Mouse (Mus musculus): ENCODE measurements around the gene 1700086D15Rik. TPM values are rescaled to one million over a fixed set of nuclear protein-coding genes. Genes with fewer than 3 reads are reported as not detected.

Gene 1700086D15Rik
- 0.27 TPM in 1 of 2 replicates, not detected in the other for polyA plus RNA-seq (2016; fragmentation: Nextera tagmentation; extraction: Ambion mirVana)

DNA sequence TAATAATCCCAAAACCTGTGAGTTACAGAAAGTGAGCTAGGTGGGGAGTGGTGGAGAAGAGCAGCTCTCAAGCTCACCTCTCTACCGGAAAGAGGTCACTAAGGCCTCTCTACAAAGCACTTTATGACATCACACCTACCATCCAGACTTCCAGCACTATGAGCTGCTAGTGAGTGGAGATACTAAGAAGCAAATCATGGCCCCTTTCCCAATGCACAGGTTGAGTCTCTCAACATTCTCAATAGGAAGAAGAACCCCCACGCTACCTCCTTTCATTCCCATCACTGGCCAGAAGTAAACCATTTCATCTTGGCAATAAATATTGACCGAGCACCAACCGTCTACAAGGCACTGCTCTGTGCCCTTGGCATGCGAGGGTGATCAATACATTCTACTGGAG, at the start of gene 1700086D15Rik:
1700086D15Rik (minus strand) TSS at position 101 of the 400 bp plus-strand sequence.
- H3K9me3 ChIP-seq: 0 out of 2 replicates have a peak, but pooled peaks cover 3% of the 10 kb centered on the region
- H3K4me1 ChIP-seq: peaks cover 10% of the 10 kb centered on the region
- no peaks in the 10 kb centered on the region for H3K36me3 ChIP-seq
- H3K9ac ChIP-seq (replicated peaks): no peak within 1 kb of the TSS
- ATAC-seq (ENCODE audit: low FRiP score, low read depth): no peak
- H3K27ac ChIP-seq (replicated peaks): no peak within 1 kb of the TSS
- 94% methylated on average over 5 of the region's 5 CpGs for WGBS
- H3K27me3 ChIP-seq: peaks cover 14% of the 10 kb centered on the region
- H3K4me3 ChIP-seq: no peak within 1 kb of the TSS
- no peak within 1 kb of the TSS for H3K4me2 ChIP-seq (replicated peaks)

DNA sequence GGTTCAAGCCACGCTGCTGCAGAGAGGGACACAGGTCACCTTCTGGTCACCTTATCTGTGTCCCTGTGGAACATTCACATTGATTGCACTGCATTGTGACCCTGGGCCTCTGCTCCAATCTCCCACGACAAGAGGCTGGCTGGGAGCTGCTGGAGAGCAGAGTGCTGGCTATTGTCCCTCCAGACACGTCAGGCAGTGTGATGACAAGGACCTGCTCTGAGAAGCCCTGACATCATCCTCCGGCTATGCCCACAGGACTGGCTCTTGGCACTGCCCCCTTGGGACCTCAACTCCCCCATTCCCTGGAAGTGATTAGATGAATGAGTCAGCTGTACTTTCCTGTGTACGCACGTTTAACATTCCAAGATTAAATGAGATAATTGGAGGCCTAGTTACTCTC, 49.8 kb upstream of the 1700086D15Rik start:
- Histone ChIP-seq H3K9ac (replicated peaks) (no peak overlapping the region), H3K9me3 (no peaks in the 10 kb centered on the region), H3K27ac (replicated peaks) (no peak overlapping the region), H3K4me2 (replicated peaks) (no peak overlapping the region), H3K36me3 (no peaks in the 10 kb centered on the region), H3K4me3 (no peak overlapping the region), H3K4me1 (no peaks in the 10 kb centered on the region), H3K27me3 (no peaks in the 10 kb centered on the region)
- ATAC-seq (ENCODE audit: low FRiP score, low read depth): no peak
- 71% methylated on average over 6 of the region's 6 CpGs for WGBS

DNA sequence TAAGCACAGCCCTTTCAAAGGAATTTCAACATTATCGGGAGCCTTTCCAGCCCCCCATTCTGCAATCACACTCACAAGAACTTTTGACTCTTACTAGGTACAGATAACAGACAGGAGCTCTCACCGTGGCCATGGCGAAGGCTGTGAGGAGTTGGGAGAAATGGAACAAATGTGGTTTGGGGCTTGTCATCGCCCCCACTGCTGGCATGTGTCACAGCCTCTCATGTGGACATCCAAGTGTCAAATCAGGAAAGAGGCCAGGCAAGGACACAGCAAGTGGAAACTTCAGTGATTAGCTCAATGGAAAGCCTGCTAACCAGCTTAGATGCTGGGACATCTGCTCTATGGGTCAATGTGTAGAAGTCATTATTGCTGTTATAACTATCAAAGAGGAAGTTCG, 45.6 kb upstream of the 1700086D15Rik start:
- no peak overlapping the region for H3K27ac ChIP-seq (replicated peaks)
- H3K9me3 ChIP-seq: no peaks in the 10 kb centered on the region
- no peak for ATAC-seq (ENCODE audit: low FRiP score, low read depth)
- no peaks in the 10 kb centered on the region for H3K4me1 ChIP-seq
- H3K9ac ChIP-seq (replicated peaks): no peak overlapping the region
- no peaks in the 10 kb centered on the region for H3K36me3 ChIP-seq
- no peaks in the 10 kb centered on the region for H3K27me3 ChIP-seq
- H3K4me2 ChIP-seq (replicated peaks): no peak overlapping the region
- H3K4me3 ChIP-seq: no peak overlapping the region
- WGBS: 77% methylated on average over 5 of the region's 5 CpGs

DNA sequence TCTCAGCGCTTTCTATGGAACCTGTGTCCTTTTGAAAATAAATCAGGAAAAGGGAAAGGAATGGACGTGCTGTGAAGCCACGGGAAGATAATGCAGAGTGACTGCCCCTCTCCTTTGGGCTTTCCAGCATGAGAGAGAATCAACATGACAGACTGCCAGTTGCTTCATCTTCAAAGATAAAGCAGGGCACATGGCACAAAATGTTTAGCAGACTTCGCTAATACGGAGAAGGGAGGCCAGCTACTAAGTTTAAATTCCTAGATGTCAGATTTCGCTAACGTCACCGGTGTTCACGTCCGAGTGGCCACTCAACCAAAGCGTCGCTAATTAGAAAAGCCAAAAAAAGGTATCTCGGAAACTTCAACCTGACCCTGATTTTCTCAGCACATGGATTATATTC, 45.0 kb upstream of the 1700086D15Rik start:
- H3K27ac ChIP-seq (replicated peaks): no peak overlapping the region
- H3K9ac ChIP-seq (replicated peaks): no peak overlapping the region
- H3K9me3 ChIP-seq: no peaks in the 10 kb centered on the region
- no peak for ATAC-seq (ENCODE audit: low FRiP score, low read depth)
- no peaks in the 10 kb centered on the region for H3K27me3 ChIP-seq
- no peaks in the 10 kb centered on the region for H3K4me1 ChIP-seq
- WGBS: 62% methylated on average over 13 of the region's 13 CpGs
- no peaks in the 10 kb centered on the region for H3K36me3 ChIP-seq
- H3K4me3 ChIP-seq: no peak overlapping the region
- H3K4me2 ChIP-seq (replicated peaks): no peak overlapping the region

DNA sequence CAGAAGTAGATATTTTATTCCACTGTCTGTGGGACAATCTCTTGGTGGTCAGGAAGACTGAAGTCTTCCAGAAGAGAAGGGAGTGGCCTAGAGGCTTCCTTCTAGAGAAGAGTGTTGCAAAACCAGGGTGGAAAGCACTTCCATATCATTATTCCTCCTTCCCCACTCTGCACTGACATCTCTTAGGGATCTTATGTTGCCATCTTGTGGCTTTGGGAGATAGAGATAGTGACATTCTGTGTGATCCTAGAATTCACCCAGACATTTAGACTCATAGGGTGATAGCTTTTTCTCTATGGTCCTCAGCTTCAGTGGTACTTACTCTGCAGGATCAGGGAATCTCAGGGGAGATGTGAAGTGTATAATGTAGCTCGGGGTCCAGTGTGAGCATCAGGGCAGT, 43.3 kb upstream of the 1700086D15Rik start:
- Histone ChIP-seq H3K4me2 (replicated peaks) (no peak overlapping the region), H3K36me3 (no peaks in the 10 kb centered on the region), H3K9ac (replicated peaks) (no peak overlapping the region), H3K4me1 (no peaks in the 10 kb centered on the region), H3K27me3 (no peaks in the 10 kb centered on the region), H3K27ac (replicated peaks) (no peak overlapping the region), H3K4me3 (no peak overlapping the region), H3K9me3 (no peaks in the 10 kb centered on the region)
- no peak for ATAC-seq (ENCODE audit: low FRiP score, low read depth)
- 94% methylated on average over 1 of the region's 1 CpGs for WGBS

DNA sequence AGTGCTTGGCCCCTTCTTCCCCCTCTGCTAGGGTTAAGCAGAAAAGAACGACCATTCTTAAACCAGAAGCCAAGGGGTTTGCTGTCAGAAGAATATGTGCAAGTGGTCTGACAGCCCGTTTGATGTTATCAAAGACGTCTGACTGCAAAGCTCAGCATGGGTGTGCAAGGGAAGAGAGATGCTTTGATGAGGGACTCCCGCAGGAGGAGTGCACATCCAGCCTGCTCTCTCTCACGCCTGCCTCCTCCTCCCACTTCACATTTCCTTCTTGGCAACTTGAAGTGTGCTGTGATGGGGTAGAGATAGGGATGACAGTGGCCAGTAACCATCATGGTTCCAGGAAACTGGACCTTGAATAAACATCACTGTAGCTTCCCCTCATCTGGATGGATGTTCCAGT, 42.5 kb upstream of the 1700086D15Rik start:
- H3K27me3 ChIP-seq: no peaks in the 10 kb centered on the region
- H3K27ac ChIP-seq (replicated peaks): 0 out of 2 replicates have a peak overlapping the region, but pooled peaks have one; percentile 35
- no peaks in the 10 kb centered on the region for H3K4me1 ChIP-seq
- H3K9ac ChIP-seq (replicated peaks): no peak overlapping the region
- no peak for ATAC-seq (ENCODE audit: low FRiP score, low read depth)
- no peak overlapping the region for H3K4me3 ChIP-seq
- no peak overlapping the region for H3K4me2 ChIP-seq (replicated peaks)
- 49% methylated on average over 5 of the region's 5 CpGs for WGBS
- no peaks in the 10 kb centered on the region for H3K9me3 ChIP-seq
- no peaks in the 10 kb centered on the region for H3K36me3 ChIP-seq

DNA sequence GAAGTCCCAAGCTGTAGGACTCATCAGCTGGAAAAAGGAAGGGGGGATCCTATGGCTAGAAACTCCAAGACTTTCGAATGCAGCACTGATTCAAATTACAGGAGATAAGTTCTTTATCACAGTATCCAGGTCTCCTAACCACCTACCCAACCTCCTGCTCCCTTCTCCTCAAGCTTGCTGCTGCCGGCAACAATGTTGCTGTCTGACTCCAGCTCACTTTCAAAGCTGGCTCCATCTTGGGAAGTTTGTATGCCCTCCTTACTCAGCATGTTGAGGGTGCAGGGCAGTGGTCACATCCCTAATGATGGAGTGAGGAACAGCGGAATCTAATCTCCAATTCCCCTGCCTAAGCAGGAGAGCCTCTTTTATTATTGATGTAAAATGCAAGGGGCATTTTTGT, 38.3 kb upstream of the 1700086D15Rik start:
- Histone ChIP-seq H3K36me3 (no peaks in the 10 kb centered on the region), H3K27ac (replicated peaks) (no peak overlapping the region), H3K27me3 (no peaks in the 10 kb centered on the region), H3K4me3 (no peak overlapping the region), H3K4me1 (no peaks in the 10 kb centered on the region), H3K4me2 (replicated peaks) (no peak overlapping the region), H3K9me3 (no peaks in the 10 kb centered on the region), H3K9ac (replicated peaks) (no peak overlapping the region)
- ATAC-seq (ENCODE audit: low FRiP score, low read depth): no peak
- 81% methylated on average over 3 of the region's 3 CpGs for WGBS

DNA sequence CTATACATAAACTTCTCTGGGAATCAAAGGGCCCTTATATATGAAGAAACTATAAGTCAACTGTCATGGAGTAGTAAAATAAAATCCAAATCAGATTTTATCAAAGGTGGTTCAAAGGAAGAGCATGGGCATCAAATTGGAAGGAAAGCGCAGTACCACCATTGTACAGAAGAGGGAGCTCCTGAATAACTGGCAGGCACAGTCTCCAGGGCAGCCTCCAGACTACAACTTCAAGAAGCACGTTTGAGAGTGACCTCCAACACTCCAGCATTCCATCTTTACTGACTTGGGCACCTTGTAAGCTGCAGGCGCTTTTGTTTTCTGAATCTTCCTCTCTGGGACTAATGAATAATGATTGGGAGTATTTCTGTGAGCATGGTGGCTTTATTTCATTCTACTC, 37.6 kb upstream of the 1700086D15Rik start:
- no peak for ATAC-seq (ENCODE audit: low FRiP score, low read depth)
- H3K36me3 ChIP-seq: no peaks in the 10 kb centered on the region
- no peak overlapping the region for H3K9ac ChIP-seq (replicated peaks)
- 4% methylated on average over 3 of the region's 3 CpGs for WGBS
- H3K4me3 ChIP-seq: no peak overlapping the region
- no peak overlapping the region for H3K4me2 ChIP-seq (replicated peaks)
- no peaks in the 10 kb centered on the region for H3K4me1 ChIP-seq
- no peaks in the 10 kb centered on the region for H3K9me3 ChIP-seq
- no peak overlapping the region for H3K27ac ChIP-seq (replicated peaks)
- H3K27me3 ChIP-seq: no peaks in the 10 kb centered on the region

DNA sequence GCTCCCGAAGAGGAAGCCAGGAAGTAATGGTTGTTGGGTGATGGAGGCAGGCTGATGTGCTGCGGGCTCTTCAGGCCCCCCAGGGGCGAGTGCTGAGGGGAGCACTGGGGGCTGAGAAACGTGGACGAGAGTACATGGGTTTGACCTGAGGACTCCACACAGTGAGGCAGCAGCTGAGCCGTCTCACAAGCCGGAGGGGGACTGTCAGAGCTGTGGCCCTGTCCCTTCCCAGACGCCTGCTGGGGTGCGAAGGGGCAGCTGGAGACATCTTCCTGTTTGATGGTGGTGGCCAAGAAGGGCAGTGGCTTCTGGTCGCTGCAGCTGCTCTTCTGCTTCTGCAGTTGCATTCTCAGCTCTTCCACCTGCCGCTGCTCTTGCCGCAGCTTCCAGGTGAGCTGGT, 27.3 kb upstream of the 1700086D15Rik start:
- Histone ChIP-seq H3K9ac (replicated peaks) (no peak overlapping the region), H3K4me1 (no peaks in the 10 kb centered on the region), H3K36me3 (no peaks in the 10 kb centered on the region), H3K9me3 (no peaks in the 10 kb centered on the region), H3K4me3 (no peak overlapping the region), H3K27ac (replicated peaks) (no peak overlapping the region), H3K4me2 (replicated peaks) (no peak overlapping the region), H3K27me3 (no peaks in the 10 kb centered on the region)
- ATAC-seq (ENCODE audit: low FRiP score, low read depth): no peak
- 85% methylated on average over 12 of the region's 12 CpGs for WGBS

DNA sequence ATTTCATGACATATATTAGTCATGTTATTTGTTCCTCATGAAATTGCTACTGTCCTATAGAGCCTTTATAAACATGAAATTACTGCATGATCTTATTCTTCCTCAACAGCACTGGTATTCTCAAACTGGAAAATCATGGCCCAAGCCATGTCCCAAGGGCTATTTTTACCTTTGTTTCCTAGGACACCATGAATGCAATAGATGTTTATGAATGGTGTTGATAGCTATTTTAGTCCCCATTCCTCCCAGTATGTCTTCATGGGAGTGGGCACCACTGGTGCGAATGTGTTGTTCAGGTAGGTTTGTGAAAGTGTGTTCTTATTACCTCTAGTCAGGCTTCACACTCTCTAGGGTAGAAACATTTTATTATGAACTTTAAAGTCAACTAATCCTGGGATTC, 25.4 kb upstream of the 1700086D15Rik start:
- no peak overlapping the region for H3K4me3 ChIP-seq
- no peak overlapping the region for H3K9ac ChIP-seq (replicated peaks)
- no peaks in the 10 kb centered on the region for H3K36me3 ChIP-seq
- no peaks in the 10 kb centered on the region for H3K27me3 ChIP-seq
- no peak overlapping the region for H3K27ac ChIP-seq (replicated peaks)
- ATAC-seq (ENCODE audit: low FRiP score, low read depth): no peak
- WGBS: 97% methylated on average over 1 of the region's 1 CpGs
- H3K4me2 ChIP-seq (replicated peaks): no peak overlapping the region
- H3K4me1 ChIP-seq: no peaks in the 10 kb centered on the region
- H3K9me3 ChIP-seq: no peaks in the 10 kb centered on the region

DNA sequence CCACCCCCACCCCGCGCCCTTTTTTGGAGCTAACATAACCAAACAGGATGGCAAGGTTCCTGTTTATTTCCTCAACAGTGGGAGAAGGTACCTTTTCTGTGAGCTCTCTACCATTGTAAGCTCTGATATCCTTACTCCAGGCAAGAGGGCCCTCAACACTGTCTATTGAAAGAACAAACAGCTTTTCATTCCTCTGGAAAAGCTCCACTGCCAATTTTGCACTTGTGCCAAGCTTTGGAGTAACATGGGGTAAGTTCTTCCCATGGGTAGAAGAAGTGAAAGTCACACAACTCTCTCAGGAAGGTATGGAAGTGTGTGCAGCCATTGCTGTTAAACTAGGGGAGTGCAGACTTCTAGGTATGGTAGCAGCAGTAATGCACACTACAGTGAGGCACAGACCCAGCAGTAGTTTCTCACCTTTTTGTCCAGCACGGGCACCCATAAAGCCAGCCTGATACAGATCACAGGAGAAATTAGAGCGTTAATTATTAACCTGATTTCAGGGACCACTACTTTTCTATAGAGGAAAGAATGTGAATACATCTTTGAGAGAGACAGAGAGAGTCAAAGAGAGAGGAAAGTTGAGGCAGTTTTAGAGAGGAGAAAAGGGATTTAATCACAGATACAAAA, 10.5 kb upstream of the 1700086D15Rik start:
- Histone ChIP-seq H3K9ac (replicated peaks) (no peak overlapping the region), H3K27ac (replicated peaks) (no peak overlapping the region), H3K4me1 (no peaks in the 10 kb centered on the region), H3K4me3 (no peak overlapping the region), H3K36me3 (no peaks in the 10 kb centered on the region), H3K9me3 (no peaks in the 10 kb centered on the region), H3K4me2 (replicated peaks) (no peak overlapping the region), H3K27me3 (no peaks in the 10 kb centered on the region)
- ATAC-seq (ENCODE audit: low FRiP score, low read depth): no peak
- WGBS: 89% methylated on average over 4 of the region's 4 CpGs

DNA sequence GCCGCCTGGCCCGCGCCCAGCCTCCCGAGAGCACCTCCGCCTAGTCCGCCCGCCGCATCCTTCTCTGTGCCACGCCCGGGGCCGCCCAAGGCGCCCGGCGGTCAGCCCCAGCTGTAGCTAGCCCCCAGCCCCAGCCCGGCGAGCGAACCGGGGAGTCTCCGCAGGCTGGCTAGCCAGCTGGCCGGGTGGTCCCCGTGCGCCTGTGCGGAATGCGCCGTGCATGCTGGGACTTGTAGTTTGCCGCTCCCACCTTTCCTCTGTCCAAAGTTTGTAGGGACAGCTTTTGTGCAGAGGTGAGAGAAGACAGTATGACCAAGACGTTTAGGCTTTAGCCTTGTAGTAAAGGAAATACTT, 3.1 kb upstream of the 1700086D15Rik start, which contains the start of gene Arhgap44:
Arhgap44 (minus strand) TSS at position 195 of the 354 bp plus-strand sequence.
- Histone ChIP-seq H3K4me1 (peaks cover 10% of the 10 kb centered on the region), H3K27me3 (peaks cover 14% of the 10 kb centered on the region), H3K36me3 (no peaks in the 10 kb centered on the region), H3K9me3 (0 out of 2 replicates have a peak, but pooled peaks cover 3% of the 10 kb centered on the region), H3K27ac (replicated peaks) (peak within 1 kb of the TSS; percentile 39), H3K4me3 (peak within 1 kb of the TSS; percentile 68), H3K9ac (replicated peaks) (peak within 1 kb of the TSS; percentile 77), H3K4me2 (replicated peaks) (peak within 1 kb of the TSS; percentile 87)
- peak; percentile 98 for ATAC-seq (ENCODE audit: low FRiP score, low read depth)
- under 1% methylated on average over 27 of the region's 27 CpGs for WGBS
